Mouse (Mus musculus) naive thymus-derived CD4-positive, alpha-beta T cell, adult 2 months (primary cell): ENCODE measurements around the gene Alox12.

ENCODE experiments used
- DNase-seq: peaks from one replicate; pipeline ENCODE4 v3.0.0-alpha.2; 2011; ENCODE audit warnings: low read depth

The Alox12 gene

GRCm38 (mm10) chr11:70193354-70194285 lies 61.5 kb downstream of the Alox12 start:
- no peak for DNase-seq

- no peak for DNase-seq
These were observed 63.0 kb downstream of the Alox12 start for GRCm38 (mm10) chr11:70192157-70192556.
